ENCODE assay signal across 14 mouse cellular contexts in the genomic region with DNA sequence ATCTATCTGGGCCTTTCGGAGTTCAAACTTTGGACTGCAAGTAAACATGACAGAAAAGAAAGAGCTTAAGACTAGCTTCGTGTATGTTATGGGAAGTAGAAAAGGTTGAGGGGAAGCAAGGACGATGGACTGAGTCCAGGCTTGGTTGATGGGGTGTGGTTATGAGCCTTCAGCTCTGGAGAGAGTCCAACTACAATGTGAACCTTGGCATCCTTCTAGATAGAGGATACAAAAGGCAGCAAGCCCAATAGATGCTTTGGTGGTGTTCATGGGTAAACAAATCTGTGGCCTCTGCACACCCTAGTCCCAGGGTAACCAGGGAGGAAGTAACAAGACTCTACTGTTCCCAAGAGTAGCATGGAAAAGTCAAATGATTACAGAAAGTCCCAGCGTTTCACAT. TPM values are rescaled to one million over a fixed set of nuclear protein-coding genes. Genes with fewer than 3 reads are reported as not detected.
A peak's percentile ranks its signal among the peaks of the same experiment; 100 is the strongest.
DNase-seq lines count a peak whose midpoint lies in the region; ATAC-seq and TF ChIP-seq lines count a peak whose summit lies in the region.
"Had no signal": no experiment of that assay in that cellular context is flagged by ENCODE, and none has a peak within 500 bp of the region (broad histone marks: within the 10 kb centered on the region; RNA-seq: fewer than 3 reads in every experiment).

No protein-coding gene starts in this region.

- H3K27ac ChIP-seq in heart, embryonic 15.5 days: peak overlapping the region; percentile 35
- no peak overlapping the region; the same call in 1 of the 2 replicates for H3K27ac ChIP-seq in heart, embryonic 10.5 days
- H3K27ac ChIP-seq in embryonic fibroblast, embryonic 13.5 days (ENCODE audit: insufficient read depth, low read length): peak overlapping the region; percentile 65
- H3K27ac ChIP-seq in kidney, embryonic 15.5 days: peak overlapping the region; percentile 24; the same call in 1 of the 2 replicates
- H3K27ac ChIP-seq in small intestine, adult 2 months (ENCODE audit: insufficient read depth, low read depth, low read length): peak overlapping the region; percentile 83
- H3K27ac ChIP-seq in thymus, adult 2 months (ENCODE audit: control insufficient read depth, insufficient read depth, low read length): no peak overlapping the region
- H3K27ac ChIP-seq: hindbrain, embryonic 10.5 days; neural tube, embryonic 13.5 days had no signal

- no peak for DNase-seq in heart, embryonic 10.5 days (ENCODE audit: low spot score)
- no peak for DNase-seq in cerebellum, postnatal 25 days
- no peak for DNase-seq in thymus, adult 2 months
- DNase-seq: adrenal gland, adult 2 months; thymus, postnatal 25 days had no signal

- H3K4me3 ChIP-seq in heart, embryonic 15.5 days: no peak overlapping the region
- no peak overlapping the region for H3K4me3 ChIP-seq in heart, embryonic 10.5 days
- H3K4me3 ChIP-seq in embryonic fibroblast, embryonic 13.5 days (ENCODE audit: insufficient read depth, low read length): no peak overlapping the region
- no peak overlapping the region for H3K4me3 ChIP-seq in kidney, embryonic 15.5 days (replicated peaks)
- H3K4me3 ChIP-seq in small intestine, adult 2 months (ENCODE audit: low read depth, low read length): no peak overlapping the region
- no peak overlapping the region for H3K4me3 ChIP-seq in thymus, adult 2 months (ENCODE audit: control insufficient read depth, insufficient read depth, low read length)
- H3K4me3 ChIP-seq: hindbrain, embryonic 10.5 days; neural tube, embryonic 13.5 days had no signal

- H3K27me3 ChIP-seq in heart, embryonic 15.5 days: no peaks in the 10 kb centered on the region
- H3K27me3 ChIP-seq in heart, embryonic 10.5 days (ENCODE audit: insufficient read depth, poor library complexity, severe bottlenecking): peaks cover 4% of the 10 kb centered on the region; the same call in 1 of the 2 replicates
- no peaks in the 10 kb centered on the region for H3K27me3 ChIP-seq in kidney, embryonic 15.5 days
- H3K27me3 ChIP-seq in small intestine, adult 2 months (ENCODE audit: control insufficient read depth, insufficient read depth, low read length): no peaks in the 10 kb centered on the region
- H3K27me3 ChIP-seq in thymus, adult 2 months (ENCODE audit: control insufficient read depth, insufficient read depth, low read length): no peaks in the 10 kb centered on the region
- H3K27me3 ChIP-seq: Patski had no signal

- TF ChIP-seq POLR2A in embryonic fibroblast, embryonic 13.5 days (IDR thresholded peaks at IDR 0.05; ENCODE audit: low read depth, low read length): no peak
- no peak for TF ChIP-seq POLR2A in small intestine, adult 2 months (IDR thresholded peaks at IDR 0.05; ENCODE audit: low read depth, low read length)
- no peak for TF ChIP-seq POLR2A in thymus, adult 2 months (IDR thresholded peaks at IDR 0.05; ENCODE audit: control insufficient read depth, extremely low read depth, insufficient read depth, low read length, poor library complexity)

- no peak overlapping the region for H3K9ac ChIP-seq in heart, embryonic 15.5 days
- no peak overlapping the region for H3K9ac ChIP-seq in kidney, embryonic 15.5 days
- H3K9ac ChIP-seq: neural tube, embryonic 13.5 days had no signal

- no peak for TF ChIP-seq CTCF in embryonic fibroblast, embryonic 13.5 days (IDR thresholded peaks at IDR 0.05; ENCODE audit: borderline replicate concordance, insufficient read depth, low read length)
- no peak for TF ChIP-seq CTCF in small intestine, adult 2 months (IDR thresholded peaks at IDR 0.05; ENCODE audit: extremely low read depth, insufficient read length, insufficient replicate concordance, low read depth, low read length)
- no peak for TF ChIP-seq CTCF in thymus, adult 2 months (IDR thresholded peaks at IDR 0.05; ENCODE audit: borderline replicate concordance, control insufficient read depth, extremely low read depth, insufficient read depth, low read length, poor library complexity)

- WGBS in heart, embryonic 15.5 days: 48% methylated on average over 4 of the region's 4 CpGs
- 69% methylated on average over 4 of the region's 4 CpGs for WGBS in heart, embryonic 10.5 days
- WGBS in kidney, embryonic 15.5 days: 69% methylated on average over 4 of the region's 4 CpGs
- 9% methylated on average over 4 of the region's 4 CpGs for WGBS in small intestine, adult 2 months
- 68% methylated on average over 4 of the region's 4 CpGs for WGBS in thymus, adult 2 months

- peak overlapping the region; percentile 4; the same call in 1 of the 2 replicates for H3K4me2 ChIP-seq in heart, embryonic 15.5 days
- no peak overlapping the region for H3K4me2 ChIP-seq in kidney, embryonic 15.5 days
- H3K4me2 ChIP-seq: liver, embryonic 11.5 days; neural tube, embryonic 13.5 days had no signal

- H3K36me3 ChIP-seq in heart, embryonic 15.5 days: no peaks in the 10 kb centered on the region
- H3K36me3 ChIP-seq in heart, embryonic 10.5 days: no peaks in the 10 kb centered on the region
- H3K36me3 ChIP-seq in kidney, embryonic 15.5 days: no peaks in the 10 kb centered on the region
- no peaks in the 10 kb centered on the region for H3K36me3 ChIP-seq in small intestine, adult 2 months (ENCODE audit: control insufficient read depth, insufficient read depth, low read length)
- no peaks in the 10 kb centered on the region for H3K36me3 ChIP-seq in thymus, adult 2 months (ENCODE audit: control insufficient read depth, insufficient read depth, low read length)
- H3K36me3 ChIP-seq: hindbrain, embryonic 10.5 days; neural tube, embryonic 13.5 days had no signal

- ATAC-seq in heart, embryonic 15.5 days (replicated peaks; ENCODE audit: insufficient number of reproducible peaks, insufficient read depth, low FRiP score, low read depth): no peak; the same call in 1 of the 2 replicates
- ATAC-seq in kidney, embryonic 15.5 days (replicated peaks; ENCODE audit: low FRiP score): no peak
- ATAC-seq: CD4-positive, CD25-positive, alpha-beta regulatory T cell, adult 4 months; Patski had no signal

- H3K9me3 ChIP-seq in heart, embryonic 15.5 days (replicated peaks): peaks cover 4% of the 10 kb centered on the region; the same call in 1 of the 2 replicates
- no peaks in the 10 kb centered on the region for H3K9me3 ChIP-seq in heart, embryonic 10.5 days
- H3K9me3 ChIP-seq in kidney, embryonic 15.5 days (replicated peaks): no peaks in the 10 kb centered on the region
- H3K9me3 ChIP-seq: hindbrain, embryonic 10.5 days; neural tube, embryonic 13.5 days had no signal

- peaks cover 24% of the 10 kb centered on the region for H3K4me1 ChIP-seq in heart, embryonic 15.5 days (replicated peaks)
- peaks cover 7% of the 10 kb centered on the region; the same call in 1 of the 2 replicates for H3K4me1 ChIP-seq in heart, embryonic 10.5 days
- H3K4me1 ChIP-seq in embryonic fibroblast, embryonic 13.5 days (ENCODE audit: control insufficient read depth, insufficient read depth, low read length): peaks cover 2% of the 10 kb centered on the region
- H3K4me1 ChIP-seq in kidney, embryonic 15.5 days: peaks cover 10% of the 10 kb centered on the region
- H3K4me1 ChIP-seq in small intestine, adult 2 months (ENCODE audit: control insufficient read depth, insufficient read depth, insufficient read length, low read length): peaks cover 16% of the 10 kb centered on the region; the same call in 1 of the 2 replicates
- H3K4me1 ChIP-seq in thymus, adult 2 months (replicated peaks; ENCODE audit: control insufficient read depth, insufficient read depth, low read length): no peaks in the 10 kb centered on the region
- H3K4me1 ChIP-seq: hindbrain, embryonic 10.5 days; neural tube, embryonic 13.5 days had no signal

RNA-seq across cellular contexts. Expression of a gene that starts 14.9 kb away (rescaled TPM):
- 14.5 and 14.8 TPM in 2 replicates for polyA plus RNA-seq in heart, embryonic 15.5 days (2015; fragmentation: Nextera tagmentation; extraction: Ambion mirVana)
- 13.8 and 17.5 TPM in 2 replicates for polyA plus RNA-seq in heart, embryonic 10.5 days (2016; fragmentation: Nextera tagmentation; extraction: Ambion mirVana)
- polyA plus RNA-seq in embryonic fibroblast, embryonic 13.5 days (2011; ENCODE audit: insufficient read length, low read depth, missing spikeins): 9.1 and 9.3 TPM in 2 replicates
- 17.0 and 17.3 TPM in 2 replicates for polyA plus RNA-seq in kidney, embryonic 15.5 days (2015; fragmentation: Nextera tagmentation; extraction: Ambion mirVana)
- 0.29 and 1.1 TPM in 2 replicates for polyA plus RNA-seq in small intestine, adult 2 months (2012; rRNA removed)
- polyA plus RNA-seq in thymus, adult 2 months (2012; rRNA removed): 2.5 and 3.6 TPM in 2 replicates

RNA-seq across cellular contexts. Expression of a gene that starts 28.5 kb away (rescaled TPM):
- polyA plus RNA-seq in heart, embryonic 15.5 days (2015; fragmentation: Nextera tagmentation; extraction: Ambion mirVana): 16.8 and 20.3 TPM in 2 replicates
- 15.4 and 15.5 TPM in 2 replicates for polyA plus RNA-seq in heart, embryonic 10.5 days (2016; fragmentation: Nextera tagmentation; extraction: Ambion mirVana)
- polyA plus RNA-seq in embryonic fibroblast, embryonic 13.5 days (2011; ENCODE audit: insufficient read length, low read depth, missing spikeins): 59.4 and 64.3 TPM in 2 replicates
- 12.7 and 14.4 TPM in 2 replicates for polyA plus RNA-seq in kidney, embryonic 15.5 days (2015; fragmentation: Nextera tagmentation; extraction: Ambion mirVana)
- 107 and 224 TPM in 2 replicates for polyA plus RNA-seq in small intestine, adult 2 months (2012; rRNA removed)
- 110 and 137 TPM in 2 replicates for polyA plus RNA-seq in thymus, adult 2 months (2012; rRNA removed)

Comparison
In these comparisons a context has a peak if more than half of its experiments do, and no peak if none do; other contexts are left out.
1. H3K27ac ChIP-seq: peak in heart, embryonic 15.5 days (single experiment), embryonic fibroblast, embryonic 13.5 days (single experiment), kidney, embryonic 15.5 days (single experiment) and small intestine, adult 2 months (single experiment); none in heart, embryonic 10.5 days (single experiment) and thymus, adult 2 months (single experiment).